Mouse (Mus musculus) left cerebral cortex, postnatal 36 days (tissue): ENCODE measurements around the gene Pan2. TPM values are rescaled to one million over a fixed set of nuclear protein-coding genes. Genes with fewer than 3 reads are reported as not detected.
A peak's percentile ranks its signal among the peaks of the same experiment; 100 is the strongest.
"Not testable (repeated sequence)": the region's sequence is repeated elsewhere in the genome, so short reads cannot be mapped to it uniquely, and the experiment has no call there.

Source experiments
- DNase-seq, 2 experiments: peaks; one replicate each; pipeline ENCODE4 v3.0.0; 2021 to 2022; ENCODE audit warnings: low spot score in 2 of 2, mixed read lengths in 1 of 2
- intact Hi-C: fragments of 180-260 bp; cut with DNase I; formaldehyde crosslinking; loops from one replicate; pipeline ENCODE4 v1.15.1; 2025
- total RNA-seq, 2 experiments: library from RNA; stranded (reverse); gene quantifications; 2 replicates each; pipeline ENCODE4 v1.2.3; 2021

The Pan2 gene
- total RNA-seq, 2 experiments from 2014 or later, result 11.3 to 17.2 TPM

- intact Hi-C loops, result no loop called here
- DNase-seq, result no peak
These were observed 20.2 kb upstream of the Pan2 start for GRCm38 (mm10) chr10:128282886-128283450.

- intact Hi-C loops, result loop anchor here (2.0 kb wide), 1 partner anchor 71 kb away; no protein-coding TSS in a partner anchor
These were observed 19.2 kb upstream of the Pan2 start for GRCm38 (mm10) chr10:128283604-128284579.

DNA sequence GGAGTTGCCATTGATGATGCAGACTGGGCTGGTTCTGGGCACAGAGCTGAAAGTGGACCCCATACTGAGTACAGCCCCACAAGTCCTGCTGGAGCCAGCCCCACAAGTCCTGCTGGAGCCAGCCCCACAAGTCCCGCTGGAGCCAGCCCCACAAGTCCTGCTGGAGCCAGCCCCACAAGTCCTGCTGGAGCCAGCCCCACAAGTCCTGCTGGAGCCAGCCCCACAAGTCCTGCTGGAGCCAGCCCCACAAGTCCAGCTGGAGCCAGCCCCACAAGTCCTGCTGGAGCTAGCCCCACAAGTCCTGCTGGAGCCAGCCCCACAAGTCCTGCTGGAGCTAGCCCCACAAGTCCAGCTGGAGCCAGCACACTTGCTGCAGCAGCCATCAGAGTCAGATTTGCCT is 12.5 kb upstream of the Pan2 start:
- intact Hi-C loops, DNase-seq: not testable (repeated sequence)

More at GRCm38 (mm10) chr10:128283604-128284579, 19.2 kb upstream of the Pan2 start:
- DNase-seq, result peak; percentile 43 to 49

- no peak for DNase-seq
- intact Hi-C loops, result no loop called here
These were observed 6.6 kb upstream of the Pan2 start for GRCm38 (mm10) chr10:128296370-128297090.

DNA sequence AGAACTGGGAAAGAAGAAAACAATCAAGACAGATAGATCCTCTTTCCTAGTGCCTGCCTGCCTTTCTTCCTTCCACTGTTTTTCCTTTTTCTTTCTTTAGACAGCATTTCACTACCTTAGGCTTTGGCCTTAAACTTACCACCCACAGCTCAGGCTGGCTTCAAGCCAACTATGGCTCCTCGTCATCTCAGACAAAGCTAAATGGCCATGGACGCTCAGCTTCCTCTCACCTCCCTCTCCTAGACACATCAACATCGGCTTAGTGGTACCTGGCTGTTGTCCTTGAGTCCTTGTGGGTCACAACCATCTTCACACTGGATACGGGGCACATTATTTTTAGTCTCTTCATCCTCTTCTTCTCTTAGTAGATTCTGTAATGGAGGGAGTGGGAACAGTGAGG is 5.9 kb upstream of the Pan2 start:
- no peak for DNase-seq
- intact Hi-C loops, result no loop called here

DNA sequence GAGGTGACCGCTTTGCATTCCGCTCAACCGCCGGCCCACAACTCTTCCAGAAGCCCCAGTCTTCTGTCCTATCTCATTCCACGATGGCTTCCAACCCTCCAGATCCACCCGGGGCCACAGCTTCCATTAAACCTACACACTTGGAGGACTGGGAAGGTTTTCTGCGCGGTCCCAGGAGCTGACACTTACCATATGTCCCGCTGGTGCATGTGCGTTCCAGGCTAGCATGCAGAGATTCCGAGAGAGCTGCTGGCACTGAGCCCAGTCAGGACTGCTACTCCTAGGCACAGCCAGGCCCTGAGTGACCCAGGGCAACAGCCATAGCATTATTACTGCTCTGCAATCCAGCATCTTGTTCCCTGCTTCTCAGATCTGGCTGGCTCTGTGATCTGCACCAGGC is 5.5 kb upstream of the Pan2 start:
- no peak for DNase-seq
- intact Hi-C loops, result no loop called here

- no peak for DNase-seq
- intact Hi-C loops, result no loop called here
These were observed 4.9 kb upstream of the Pan2 start for GRCm38 (mm10) chr10:128298243-128298642.

GRCm38 (mm10) chr10:128298702-128299171 is 4.4 kb upstream of the Pan2 start, which contains the start of gene Il23a:
Gene Il23a (minus strand): TSS chr10:128298752.
- intact Hi-C loops, result no loop called here

DNA sequence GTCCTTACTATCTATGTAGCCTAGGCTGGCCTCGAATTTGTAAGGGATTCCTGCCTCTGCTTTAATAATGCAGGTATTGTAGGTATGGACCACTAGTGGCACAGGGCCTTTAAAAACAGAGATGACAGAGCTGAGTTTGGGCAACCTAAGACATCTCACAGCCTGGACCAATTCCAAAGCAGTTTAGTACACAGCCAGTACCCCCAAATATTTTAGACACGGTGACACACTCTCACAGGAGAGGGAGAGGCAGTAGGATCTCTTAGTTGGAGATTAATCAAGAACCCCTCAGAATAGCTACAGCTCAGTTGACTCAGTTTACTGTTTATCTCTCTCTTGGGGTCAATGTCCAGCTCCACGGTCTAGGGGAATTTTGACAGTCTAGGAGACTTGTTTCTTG is 778 bp upstream of the Pan2 start:
- intact Hi-C loops, result no loop called here
- DNase-seq, result no peak

More at GRCm38 (mm10) chr10:128298702-128299171, 4.4 kb upstream of the Pan2 start, which contains the start of gene Il23a:
- no peak for DNase-seq

- intact Hi-C loops, result no loop called here
These were observed 380 bp upstream of the Pan2 start for GRCm38 (mm10) chr10:128302785-128303125.

DNA sequence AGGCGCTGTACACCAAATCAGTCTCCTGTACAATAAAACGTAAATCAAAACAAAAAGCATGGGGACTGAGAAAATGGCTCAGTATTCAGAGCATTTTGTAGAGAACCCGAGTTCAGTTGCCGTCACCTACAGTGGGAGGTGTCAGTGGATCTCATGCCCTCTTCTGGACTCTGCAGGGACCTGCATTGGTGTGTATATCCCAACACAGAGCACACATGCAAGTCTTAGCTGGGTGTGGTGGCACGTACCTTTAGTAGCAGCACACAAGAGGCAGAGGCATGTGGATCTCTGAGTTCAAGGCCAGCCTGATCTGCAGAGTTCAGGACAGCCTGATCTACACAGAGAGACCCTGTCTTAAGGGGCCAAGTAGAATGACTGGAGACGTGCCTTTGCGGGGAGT is 6.5 kb downstream of the Pan2 start:
- no peak for DNase-seq
- intact Hi-C loops, result no loop called here

More at GRCm38 (mm10) chr10:128302785-128303125, 380 bp upstream of the Pan2 start:
- DNase-seq, result no peak

GRCm38 (mm10) chr10:128310177-128310576 is 7.0 kb downstream of the Pan2 start:
- DNase-seq, result no peak
- intact Hi-C loops, result no loop called here

DNA sequence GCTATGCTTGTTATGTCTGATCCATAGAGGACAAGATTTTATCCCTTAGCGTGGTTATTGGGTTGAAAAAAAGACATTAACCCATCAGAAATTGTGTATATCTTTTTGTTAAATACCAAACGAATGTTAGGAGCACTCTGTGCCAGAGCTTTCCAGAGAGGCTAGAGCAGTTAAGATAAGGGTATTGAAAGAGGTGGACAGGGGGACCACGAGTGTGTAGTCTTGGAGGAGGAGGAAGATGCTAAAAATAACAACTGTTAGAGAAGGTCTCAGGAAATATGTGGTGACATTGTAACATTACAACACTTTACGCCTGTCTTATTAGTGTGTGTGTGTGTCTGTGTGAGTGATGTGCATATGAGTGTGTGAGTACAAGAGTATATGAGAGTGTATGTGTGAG is 7.8 kb downstream of the Pan2 start:
- DNase-seq, result no peak
- intact Hi-C loops, result no loop called here

DNA sequence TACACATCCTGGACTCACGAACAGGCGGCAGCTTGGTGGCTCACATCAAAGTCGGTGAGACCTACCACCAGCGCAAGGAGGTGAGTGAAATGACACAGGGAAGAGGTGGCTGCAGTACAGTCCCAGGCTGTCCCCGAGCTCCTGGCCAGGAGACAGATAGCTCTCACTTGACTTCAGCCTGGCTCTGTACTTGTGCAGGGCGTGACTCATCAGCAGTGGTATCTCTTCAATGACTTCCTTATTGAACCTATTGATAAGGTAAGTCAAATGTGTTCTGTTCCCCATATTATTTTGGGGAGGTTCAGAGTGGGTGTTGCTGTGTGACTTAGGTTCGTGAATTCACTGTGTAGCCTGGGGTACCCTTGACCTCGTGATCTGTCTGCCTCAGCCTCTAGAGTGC is 12.4 kb downstream of the Pan2 start:
- intact Hi-C loops, result no loop called here
- DNase-seq, result no peak

DNA sequence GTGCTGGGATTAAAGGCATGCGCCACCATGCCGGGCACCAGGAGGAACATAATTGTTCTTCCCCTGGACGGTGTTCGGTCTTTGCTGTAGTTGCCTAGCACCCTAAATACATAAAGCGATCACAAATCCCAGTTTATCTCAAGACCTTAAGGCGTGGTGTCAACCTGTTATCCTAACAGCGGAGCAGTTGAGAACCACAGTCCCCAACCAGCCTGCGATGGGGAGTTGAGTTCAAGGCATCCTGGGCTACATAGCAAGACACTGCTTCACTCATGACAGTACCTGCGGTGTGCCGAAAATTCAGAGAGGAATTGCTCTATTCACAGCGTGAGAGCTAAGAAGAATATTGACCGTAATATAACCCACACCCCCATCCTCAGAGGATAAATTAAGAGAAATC is 18.5 kb downstream of the Pan2 start:
- intact Hi-C loops, result no loop called here

DNA sequence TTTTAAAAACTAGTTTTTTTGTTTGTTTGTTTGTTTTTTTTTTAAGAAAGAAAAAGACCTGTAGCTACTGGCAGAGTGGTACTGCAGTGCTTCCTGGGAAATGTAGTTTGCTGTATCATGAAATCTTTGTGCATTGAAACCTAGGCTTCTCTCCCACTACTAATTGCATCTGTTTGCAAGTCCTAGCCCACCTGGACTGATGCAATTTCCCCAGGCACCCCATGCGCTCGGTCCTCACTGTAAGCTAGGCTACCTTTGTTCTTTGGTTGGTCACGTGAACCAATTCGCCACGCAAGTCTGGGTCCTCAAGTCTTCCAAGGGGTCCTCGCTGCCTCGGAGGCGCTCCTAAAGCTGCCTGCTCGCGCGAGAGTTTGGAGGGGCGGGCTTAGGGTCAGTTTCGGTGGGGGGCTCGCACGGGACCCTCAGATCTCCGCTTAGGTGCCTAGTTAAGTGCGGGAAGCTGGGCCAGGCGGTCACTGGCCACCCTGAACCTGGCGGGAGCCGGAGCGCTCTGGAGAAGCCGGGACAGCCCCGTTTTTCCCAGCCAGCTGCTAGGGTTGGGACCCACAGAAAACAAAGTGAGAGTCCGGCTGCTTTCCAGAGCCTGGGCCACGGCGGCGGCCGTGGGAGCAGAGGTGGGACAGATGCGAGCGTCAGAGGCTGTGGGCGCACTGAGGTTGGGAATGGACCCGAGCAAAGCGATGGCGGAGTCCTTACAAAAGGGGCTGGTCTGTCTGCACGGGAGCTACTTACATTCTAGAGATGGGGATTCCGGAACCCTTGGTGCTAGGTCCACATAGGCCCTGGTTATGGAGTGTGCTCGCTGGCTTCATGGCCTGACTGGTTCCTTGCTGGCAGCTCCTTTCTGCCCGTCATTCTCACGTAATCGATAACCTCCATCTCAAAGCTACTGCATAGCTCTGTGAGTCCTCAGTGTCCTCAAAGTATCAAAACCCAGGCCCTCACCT is 19.3 kb downstream of the Pan2 start, which contains the start of gene Cnpy2:
Gene Cnpy2 (plus strand): TSS at position 319 of the 968 bp plus-strand sequence.
- intact Hi-C loops, result no loop called here
- peak; percentile 85 to 88 for DNase-seq

More for the DNA sequence above, 18.5 kb downstream of the Pan2 start:
- no peak for DNase-seq

- intact Hi-C loops, result no loop called here
- DNase-seq, result no peak
These were observed 20.4 kb downstream of the Pan2 start for GRCm38 (mm10) chr10:128323516-128323915.

GRCm38 (mm10) chr10:128326825-128327224 is 23.7 kb downstream of the Pan2 start:
- no peak for DNase-seq

GRCm38 (mm10) chr10:128327610-128328009 is 24.5 kb downstream of the Pan2 start:
- DNase-seq, result no peak
- intact Hi-C loops, result no loop called here

More at GRCm38 (mm10) chr10:128326825-128327224, 23.7 kb downstream of the Pan2 start:
- intact Hi-C loops, result no loop called here
